Mouse (Mus musculus) heart, postnatal 14 days (tissue): ENCODE results near the gene Klb. TPM values are rescaled to one million over a fixed set of nuclear protein-coding genes. Genes with fewer than 3 reads are reported as not detected.
A peak's percentile ranks its signal among the peaks of the same experiment; 100 is the strongest.
"Not testable (repeated sequence)": the region's sequence is repeated elsewhere in the genome, so short reads cannot be mapped to it uniquely, and the experiment has no call there.

ENCODE experiments used
- DNase-seq, 2 experiments: peaks; one replicate each; pipeline ENCODE4 v3.0.0; 2021 to 2022
- intact Hi-C: fragments of 180-260 bp; cut with DNase I; formaldehyde crosslinking; loops from one replicate; pipeline ENCODE4 v1.15.1; 2025
- long read RNA-seq, 2 experiments: library from polyadenylated mRNA; stranded (forward); transcript quantifications; one replicate each; pipeline ENCODE4 v2.0.0; 2021
- total RNA-seq, 2 experiments: library from RNA; stranded (reverse); gene quantifications; 2 replicates each; pipeline ENCODE4 v1.2.3; 2021

The Klb gene
- total RNA-seq = under 1 TPM; 0.12 to 0.55 TPM
- long read RNA-seq, experiment 1 = 0 reads
- long read RNA-seq, experiment 2 = 0 reads

DNA sequence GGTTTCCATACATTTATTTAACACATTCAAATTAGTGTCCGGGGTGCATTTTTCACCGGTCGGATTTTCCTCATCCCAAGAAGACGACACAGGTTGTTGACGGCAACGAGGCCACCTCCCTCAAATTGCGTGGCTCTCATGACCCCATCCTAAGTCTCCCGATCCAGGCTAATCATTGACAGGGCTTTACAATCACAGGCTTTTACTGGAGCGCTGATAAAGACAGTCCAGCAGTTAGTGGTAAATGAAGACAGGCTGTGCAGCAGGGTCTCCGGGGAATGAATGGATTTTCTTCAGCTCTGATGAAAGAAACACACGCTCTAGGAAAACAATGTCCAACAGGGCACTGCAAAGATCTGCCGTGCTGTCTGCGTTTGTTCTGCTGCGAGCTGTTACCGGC lies at the start of gene Klb:
Gene Klb, plus strand, starts transcription at position 147 of the 400 bp plus-strand sequence.
- intact Hi-C loops = no loop called here
- no peak for DNase-seq

DNA sequence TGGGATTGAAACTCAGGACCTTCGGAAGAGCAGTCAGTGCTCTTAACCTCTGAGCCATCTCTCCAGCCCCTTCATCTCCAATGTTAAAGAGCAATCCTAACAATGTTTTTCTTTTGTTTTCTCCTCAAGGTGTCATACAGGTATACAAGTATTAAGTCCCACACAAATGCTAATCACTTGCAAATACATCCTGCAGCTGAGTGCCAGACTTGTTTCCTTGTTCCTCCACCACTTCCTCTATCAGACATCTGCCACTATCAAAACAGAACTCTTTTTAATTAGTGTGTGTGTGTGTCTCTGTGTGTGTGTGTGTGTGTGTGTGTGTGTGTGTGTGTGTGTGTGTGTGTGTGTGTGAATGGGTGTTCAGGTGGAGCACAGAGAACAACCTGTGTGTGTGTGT lies 48.5 kb upstream of the Klb start:
- intact Hi-C loops, DNase-seq: not testable (repeated sequence)

DNA sequence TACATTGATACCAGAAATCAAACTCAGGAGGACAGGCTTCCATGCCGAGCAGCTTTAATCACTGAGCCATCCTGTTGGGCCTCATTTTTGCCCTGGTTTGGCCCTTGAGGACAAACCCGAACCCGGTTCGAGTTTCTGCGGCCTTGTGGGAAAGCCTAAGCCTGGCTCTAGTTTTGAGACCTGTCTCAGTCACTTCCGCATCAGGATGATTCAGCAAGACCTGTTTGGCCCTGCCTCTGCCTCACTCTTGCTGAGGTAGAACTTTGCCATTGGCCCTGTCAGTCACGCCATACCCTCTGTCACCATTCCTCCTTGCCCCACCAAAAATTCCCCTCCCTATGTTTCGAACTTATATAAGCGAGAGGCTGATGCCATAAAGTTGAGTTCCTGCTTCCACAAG lies 48.0 kb upstream of the Klb start:
- no peak for DNase-seq
- intact Hi-C loops = no loop called here

DNA sequence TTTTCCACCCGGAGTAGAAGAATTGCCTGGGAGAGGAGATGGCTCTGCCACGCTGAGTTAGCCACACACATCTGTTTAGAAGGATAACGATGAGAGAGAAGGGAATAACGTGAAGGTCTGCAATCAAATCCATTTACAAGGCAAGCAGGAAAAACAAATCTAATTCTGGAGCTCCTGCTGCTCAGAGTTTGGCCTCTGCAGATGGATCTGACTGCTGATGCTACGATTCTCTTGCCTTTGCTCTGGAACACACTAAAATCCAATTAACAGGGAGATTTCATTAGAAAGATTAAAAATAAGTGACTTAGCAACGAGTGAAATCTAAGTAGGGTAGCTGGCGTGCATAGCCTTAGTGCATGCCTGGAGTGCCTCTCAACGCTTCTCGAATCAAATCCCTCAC lies 42.6 kb upstream of the Klb start:
- no peak for DNase-seq
- intact Hi-C loops = no loop called here

DNA sequence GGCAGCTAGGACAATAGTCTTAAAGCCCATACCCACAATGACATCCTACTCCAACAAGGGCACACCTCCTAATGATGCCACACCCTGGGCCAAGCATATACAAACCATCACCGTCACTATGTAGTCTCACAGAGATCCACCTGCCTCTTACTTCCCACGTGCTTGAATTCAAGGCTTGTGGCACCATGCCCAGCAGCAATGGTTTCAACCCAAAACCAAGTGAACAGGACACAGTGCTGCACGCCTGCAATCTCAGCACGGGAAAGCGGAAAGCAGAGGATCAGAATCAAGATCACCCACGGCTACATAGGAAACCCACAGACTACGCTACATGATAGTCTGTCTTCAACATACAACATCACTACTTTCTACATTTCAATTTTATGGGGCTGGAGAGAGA lies 39.9 kb upstream of the Klb start:
- DNase-seq = no peak
- intact Hi-C loops = no loop called here

DNA sequence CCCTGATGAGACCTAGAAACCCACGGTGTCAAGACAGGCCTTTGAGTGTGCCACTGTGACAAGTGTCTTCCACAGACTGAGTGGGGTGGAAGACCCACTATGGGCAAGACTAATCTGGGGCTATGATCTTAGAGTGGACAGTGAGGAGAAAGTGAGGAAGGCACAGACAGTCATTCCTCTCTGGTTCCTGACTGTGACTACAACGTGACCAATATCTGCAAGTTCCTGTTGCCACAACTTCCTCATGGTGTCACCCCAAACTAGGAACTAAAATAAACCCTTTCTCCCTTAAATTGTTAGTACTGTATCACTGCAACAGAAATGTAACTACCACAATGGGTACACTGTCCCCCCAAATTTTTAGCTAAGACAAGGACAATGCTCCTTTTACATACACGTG lies 39.2 kb upstream of the Klb start:
- no peak for DNase-seq
- intact Hi-C loops = no loop called here

DNA sequence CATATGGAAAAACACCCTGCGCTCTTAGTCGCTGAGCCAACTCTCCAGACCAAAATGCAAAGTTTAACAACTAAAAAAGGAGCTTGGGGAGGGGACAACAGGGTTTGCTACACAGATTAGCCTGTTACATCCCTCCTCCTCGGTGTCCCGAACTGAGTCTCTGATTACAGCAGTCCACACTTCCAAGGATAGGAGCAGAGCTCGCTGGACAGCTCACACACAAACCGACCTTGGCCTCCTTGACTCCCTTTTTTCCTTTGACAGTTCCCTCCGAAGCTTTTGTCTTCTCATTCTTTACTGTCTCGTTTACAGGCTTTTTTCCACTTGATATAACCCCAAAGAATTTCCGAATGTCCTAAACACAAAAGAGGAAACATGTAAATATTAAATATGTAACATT lies 28.9 kb upstream of the Klb start:
- intact Hi-C loops = no loop called here
- no peak for DNase-seq

DNA sequence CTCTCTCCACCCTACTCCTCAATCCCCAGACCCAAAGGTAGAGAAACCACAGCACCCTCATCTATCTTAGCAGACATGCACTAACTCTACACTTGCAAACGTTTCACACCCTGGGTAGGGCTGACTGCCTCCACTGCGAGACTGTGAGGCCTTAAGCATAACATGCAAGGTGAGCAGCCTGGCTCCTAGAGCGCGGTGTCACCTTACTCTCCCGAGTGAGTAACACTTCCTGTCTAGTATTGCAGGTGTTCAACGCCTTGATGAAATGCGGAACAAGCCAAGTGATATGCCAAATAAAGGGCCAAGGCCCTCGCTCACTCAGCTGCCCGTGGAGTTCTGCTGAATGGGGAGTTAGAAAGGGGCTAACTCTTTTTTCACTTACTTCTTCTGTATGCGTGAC lies 25.9 kb upstream of the Klb start:
- intact Hi-C loops = no loop called here
- DNase-seq = no peak

DNA sequence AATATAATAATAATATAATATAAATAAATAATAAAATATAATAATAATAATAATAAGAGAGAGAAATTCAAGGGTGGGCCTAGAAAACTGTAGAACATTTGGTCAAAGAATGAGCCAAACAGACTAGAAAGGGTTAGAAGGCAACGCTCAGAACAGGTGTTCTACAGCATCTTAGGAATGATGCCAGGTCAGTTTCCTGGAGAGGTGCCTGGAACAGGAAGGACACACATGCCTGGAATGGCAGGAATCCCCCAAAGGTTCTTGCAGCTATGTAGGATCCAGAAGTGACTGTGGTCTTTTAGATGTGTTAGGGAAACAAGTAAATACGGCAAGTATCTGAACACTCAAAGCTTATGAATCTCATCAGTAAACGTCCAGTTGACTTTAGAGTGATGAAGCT lies 23.8 kb upstream of the Klb start:
- no peak for DNase-seq
- intact Hi-C loops = no loop called here

DNA sequence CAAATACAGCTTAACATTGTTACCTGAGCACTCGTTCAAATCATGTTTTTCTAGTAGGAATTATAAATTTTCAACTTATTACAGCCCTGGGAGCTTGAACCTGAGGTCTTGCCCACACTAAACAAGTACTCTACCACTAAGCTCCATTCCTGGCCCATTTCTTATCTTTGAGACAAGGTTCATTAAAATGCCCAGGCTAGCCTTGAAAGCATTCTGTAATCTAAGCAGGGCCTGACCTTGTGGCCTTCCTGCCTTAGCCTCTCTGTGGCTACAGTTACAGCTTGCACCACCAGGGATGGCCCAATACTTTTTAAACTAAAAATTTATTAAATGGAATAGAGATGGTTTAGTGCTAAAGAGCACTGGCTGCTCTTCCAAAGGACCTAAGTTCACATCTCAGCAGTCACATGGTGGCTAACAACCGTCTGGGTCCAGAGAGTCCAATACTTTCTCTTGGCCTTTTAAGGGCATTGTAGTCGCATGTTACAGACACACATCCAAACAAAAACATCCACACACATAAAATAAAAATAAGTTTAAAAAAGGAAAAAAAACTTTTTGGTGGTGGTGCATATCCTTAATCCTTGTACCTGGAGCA lies 23.3 kb upstream of the Klb start:
- intact Hi-C loops = no loop called here
- DNase-seq = no peak

DNA sequence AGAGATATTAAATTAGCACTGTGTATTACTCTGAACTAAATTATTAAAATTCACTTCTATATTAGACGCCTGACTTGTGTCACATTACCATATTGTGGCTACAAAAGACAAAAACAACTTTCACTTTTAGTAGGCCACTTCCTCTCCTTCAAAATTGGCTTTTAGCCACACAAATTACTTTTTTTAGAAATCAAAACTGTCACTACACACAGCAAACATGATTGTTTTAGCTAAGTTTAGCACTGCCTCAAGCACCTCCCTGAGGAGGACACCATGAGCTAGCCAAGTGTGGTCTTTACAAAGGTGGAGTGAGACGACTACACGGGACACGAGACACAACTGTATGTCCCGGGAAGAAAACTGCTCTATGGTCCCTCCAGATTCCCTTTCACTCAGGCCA lies 21.9 kb upstream of the Klb start:
- DNase-seq = peak; percentile 19 to 22
- intact Hi-C loops = no loop called here

DNA sequence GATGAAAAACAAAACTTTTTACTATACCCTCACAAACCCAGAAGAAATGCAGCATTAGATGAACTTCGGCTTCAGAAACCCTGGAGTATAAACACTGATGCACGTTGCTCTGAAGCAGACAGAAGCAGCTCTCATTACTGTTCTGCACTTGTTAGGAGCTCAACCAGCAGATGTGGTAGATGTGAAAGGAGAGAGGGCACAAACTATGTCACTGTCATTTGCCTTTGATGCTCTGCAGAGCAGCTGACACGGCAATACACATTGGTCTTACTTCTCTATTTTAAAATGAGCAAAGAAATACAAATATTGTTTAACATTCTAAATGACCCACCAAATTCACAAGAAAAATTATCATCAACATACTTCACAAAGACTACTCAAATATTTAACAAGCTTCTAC lies 18.1 kb upstream of the Klb start:
- intact Hi-C loops = no loop called here
- no peak for DNase-seq

DNA sequence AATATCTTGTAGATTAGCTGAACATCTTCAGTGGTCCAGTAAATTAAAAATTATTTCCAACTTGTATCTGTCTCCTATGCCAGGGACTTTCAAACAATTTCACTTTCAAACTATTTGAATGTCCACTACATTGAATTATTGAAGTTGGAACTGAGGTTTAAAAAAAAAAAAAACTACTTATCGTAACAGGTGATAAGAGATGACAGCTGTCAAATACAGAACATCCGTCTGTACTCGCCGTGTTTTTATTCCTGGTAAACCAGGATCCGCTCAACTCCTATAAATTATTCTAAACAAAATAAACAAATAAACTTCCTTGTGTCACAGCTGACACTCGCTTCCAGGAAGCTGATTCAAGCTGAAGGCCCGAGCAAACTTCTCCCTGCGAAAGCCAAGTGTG lies 13.3 kb upstream of the Klb start:
- intact Hi-C loops = no loop called here
- DNase-seq = no peak

DNA sequence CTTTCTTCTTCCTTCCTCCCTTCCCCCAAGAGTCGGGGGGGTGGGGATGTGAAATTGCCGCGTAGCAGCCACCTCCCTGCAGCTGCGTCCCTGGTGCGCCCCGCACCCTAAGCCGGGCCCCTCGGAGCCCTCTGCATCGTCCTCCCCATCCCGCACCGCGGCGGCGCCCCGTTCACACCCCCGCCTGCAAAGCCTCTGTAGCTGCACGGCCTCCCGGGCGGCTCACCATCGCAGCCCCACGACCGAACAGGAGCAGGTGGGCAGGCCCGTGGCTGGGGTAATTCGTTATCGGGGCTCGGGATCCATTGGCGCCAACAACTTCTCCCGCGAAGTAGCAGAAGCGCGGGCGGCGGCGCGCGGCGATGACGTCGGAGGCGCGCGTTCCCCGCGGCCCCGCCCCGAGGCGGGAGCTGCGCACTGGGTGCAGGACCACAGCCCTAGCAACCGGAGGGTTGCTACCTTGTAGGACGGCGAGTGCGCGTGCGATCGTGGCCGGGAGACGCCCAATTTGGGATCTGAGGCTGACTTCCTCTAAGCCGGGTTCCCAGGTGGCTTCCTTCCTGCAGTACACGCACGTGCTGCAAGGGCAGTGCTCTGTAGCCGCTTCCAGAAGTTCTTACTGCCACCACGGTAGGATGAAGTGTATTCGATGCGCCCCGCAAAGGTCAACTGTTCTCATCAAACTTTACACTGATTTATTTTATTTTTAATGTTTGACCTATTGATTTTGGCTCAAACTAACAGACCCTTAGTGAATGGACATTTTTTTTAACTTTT lies 12.6 kb upstream of the Klb start, which contains the start of gene Rfc1:
Gene Rfc1, minus strand, starts transcription at position 373 of the 777 bp plus-strand sequence.
- intact Hi-C loops = loop anchor here (2.0 kb wide), 1 partner anchor 55 kb away; the partner anchor contains the start of genes Lias and Rpl9

DNA sequence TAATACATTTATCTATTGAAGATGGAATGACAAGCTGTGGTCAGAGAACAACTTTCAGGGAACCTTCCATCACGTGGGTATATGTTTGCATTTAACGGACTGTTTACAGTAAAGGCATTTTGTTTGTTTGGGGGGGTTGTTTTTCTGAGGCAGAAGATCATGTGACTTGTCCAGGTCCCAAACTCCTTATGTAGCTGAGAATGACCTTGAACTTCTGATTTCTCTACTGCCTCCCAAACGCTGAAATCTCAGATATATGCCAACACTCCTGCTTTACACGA lies 12.1 kb upstream of the Klb start:
- intact Hi-C loops = loop anchor here (2.0 kb wide), 1 partner anchor 55 kb away; the partner anchor contains the start of genes Lias and Rpl9
- no peak for DNase-seq

More for the DNA sequence above, 12.6 kb upstream of the Klb start, which contains the start of gene Rfc1:
- DNase-seq = peak; percentile 88 to 90

DNA sequence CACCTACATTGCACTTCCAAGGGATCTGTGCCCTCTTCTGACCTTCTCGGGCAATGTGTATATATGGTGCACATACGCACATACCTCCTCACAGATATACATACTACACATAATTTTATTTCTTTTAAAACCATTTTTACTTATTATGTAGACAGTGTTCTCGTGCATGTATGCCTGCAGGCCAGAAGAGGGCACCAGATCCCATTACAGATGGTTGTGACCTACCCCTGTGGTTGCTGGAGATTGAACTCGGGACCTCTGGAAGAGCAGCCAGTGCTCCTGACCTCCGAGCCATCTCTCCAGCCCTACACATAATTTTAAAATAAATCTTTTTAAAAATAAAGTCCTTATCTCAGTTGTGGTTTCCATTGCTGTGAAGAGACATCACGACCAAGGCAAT lies 9.7 kb upstream of the Klb start:
- DNase-seq = no peak
- intact Hi-C loops = no loop called here

DNA sequence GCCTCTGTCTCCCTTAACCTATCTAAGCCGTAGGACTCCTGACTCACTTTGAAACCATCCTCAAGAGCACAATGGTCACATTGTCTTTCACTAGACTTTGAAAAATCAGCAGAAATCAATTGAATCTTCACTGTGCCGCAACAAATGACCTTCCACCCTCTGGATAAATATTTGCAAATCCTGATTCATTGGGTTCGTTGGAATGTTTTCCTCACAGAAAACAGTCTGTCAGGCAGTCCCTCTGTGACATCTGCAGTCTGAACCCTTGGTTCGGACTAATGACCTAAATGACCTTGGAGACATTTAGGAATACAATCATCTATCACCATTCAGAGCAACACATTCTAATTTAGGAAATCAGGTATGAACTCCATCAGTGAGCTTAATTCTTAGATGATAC lies 7.9 kb upstream of the Klb start:
- intact Hi-C loops = no loop called here
- no peak for DNase-seq

DNA sequence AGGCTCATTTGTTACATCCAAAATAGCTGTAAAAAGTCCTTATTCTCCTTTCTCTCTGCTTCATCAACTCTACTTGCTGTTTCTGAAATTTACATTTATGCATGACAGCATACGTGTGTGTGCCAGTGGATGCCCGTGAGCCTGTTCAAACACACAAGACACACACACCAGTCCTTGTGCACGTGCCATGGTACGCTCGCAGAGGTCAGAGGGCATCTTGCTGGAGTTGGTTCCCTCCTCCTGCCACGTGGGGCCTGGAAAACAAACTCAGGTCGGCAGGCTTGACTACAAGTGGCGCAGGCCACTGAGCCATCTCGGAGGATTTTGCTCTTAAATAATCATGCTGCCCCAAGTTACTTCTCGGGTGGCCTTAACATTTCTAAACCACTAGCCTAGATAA lies 2.4 kb downstream of the Klb start:
- intact Hi-C loops = no loop called here
- DNase-seq = no peak

DNA sequence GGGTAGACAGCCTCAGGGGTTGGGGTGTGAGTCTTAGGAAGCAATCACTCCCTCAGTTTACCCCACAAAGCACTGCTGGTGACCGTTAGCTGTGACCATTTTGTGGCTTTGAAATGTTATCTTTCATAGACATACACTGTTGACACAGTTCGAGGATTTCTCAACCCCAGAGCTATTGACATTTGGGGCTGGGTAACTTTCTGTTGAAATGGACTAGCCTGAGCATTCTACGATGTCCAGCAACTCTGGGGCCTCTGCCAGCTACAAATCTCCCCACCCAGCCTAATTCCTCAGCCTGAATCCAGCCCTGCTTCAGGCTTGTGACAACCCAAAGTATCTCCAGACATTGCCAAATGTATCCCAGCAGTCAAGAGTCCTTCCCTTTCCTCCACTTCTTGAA lies 6.0 kb downstream of the Klb start:
- DNase-seq = no peak
- intact Hi-C loops = no loop called here

DNA sequence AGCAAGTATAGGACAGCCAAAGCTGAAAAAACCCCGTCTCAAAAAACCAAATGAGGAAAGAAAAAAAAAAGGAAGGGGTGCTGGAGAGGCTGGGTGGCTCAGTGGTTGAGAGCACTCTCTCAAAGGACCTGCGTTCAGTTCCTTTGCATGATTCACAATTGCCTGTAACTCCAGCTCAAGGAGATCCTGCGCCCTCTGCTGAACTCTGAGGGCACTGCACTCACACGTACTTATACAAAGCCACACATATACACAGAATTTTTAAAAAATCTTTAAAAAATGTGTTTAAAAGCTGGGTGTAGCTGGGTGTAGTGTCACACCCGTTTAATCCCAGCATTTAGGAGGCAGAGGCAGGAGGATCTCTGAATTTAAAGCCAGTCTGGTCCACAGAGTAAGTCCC lies 6.9 kb downstream of the Klb start:
- no peak for DNase-seq
- intact Hi-C loops = no loop called here

DNA sequence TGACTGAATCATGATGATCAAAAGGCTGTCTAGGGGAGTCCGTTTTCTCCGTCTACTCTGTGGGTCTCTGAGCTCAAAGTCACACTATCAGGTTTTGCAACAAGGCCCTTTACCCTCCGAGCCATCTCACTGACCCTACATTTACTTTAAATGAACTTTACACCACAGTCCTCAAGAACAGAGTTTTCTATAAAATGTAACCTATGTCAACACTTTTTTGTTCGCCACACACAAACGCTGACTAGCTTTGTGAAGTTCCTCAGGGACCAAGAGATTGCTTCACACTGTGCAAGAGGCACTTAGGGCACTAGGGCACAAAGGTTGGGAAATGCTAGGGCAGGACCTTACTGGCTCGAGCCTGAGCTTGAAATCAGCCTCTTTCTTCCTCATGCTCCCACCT lies 8.7 kb downstream of the Klb start:
- intact Hi-C loops = no loop called here
- DNase-seq = no peak

DNA sequence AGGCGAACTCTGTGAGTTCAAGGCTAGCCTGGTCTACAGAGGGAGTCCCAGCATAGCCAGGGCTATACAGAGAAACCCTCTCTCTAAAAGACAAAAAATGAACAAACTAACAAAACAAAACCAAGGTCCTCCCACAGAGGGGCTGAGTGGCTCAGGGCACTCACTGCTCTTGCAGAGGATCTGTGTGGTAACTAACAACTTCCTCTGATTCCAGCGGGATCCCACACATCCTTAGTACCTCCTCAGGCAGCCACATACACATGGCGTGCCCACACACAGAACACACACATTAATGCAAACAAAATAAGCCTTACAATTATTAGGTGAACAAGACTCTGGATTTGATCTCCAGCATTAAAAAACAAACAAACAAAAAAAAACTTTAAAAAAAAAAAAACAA lies 9.7 kb downstream of the Klb start:
- intact Hi-C loops = no loop called here
- no peak for DNase-seq
